Mouse (Mus musculus) bone marrow, adult 2 months (tissue): ENCODE results near the gene Lrrc52.

Experiments
- CTCF ChIP-seq: fragments of 200-500 bp; IDR thresholded peaks from 2 replicates; pipeline ENCODE4 v1.5.1; 2011; ENCODE audit warnings: low read length, control low read depth; ENCODE audit not compliant: control insufficient read depth, insufficient read depth
- POLR2A ChIP-seq: fragments of 200-500 bp; IDR thresholded peaks from 2 replicates; pipeline ENCODE4 v1.6.1; 2011; ENCODE audit warnings: low read depth, mild to moderate bottlenecking, control low read depth, low read length, borderline replicate concordance; ENCODE audit not compliant: control insufficient read depth

GRCm38 (mm10) chr1:167430976-167431676 is 35.5 kb downstream of the Lrrc52 start:
- no peak for TF ChIP-seq POLR2A
- TF ChIP-seq CTCF = no peak
